Mouse (Mus musculus): ENCODE measurements at regions not wholly inside any gene's neighbourhood (a gene's known extent, or its start where the extent isn't known, plus 50 kb on each side); places are given as distances from the start of the nearest gene placed in this dataset.

GRCm38 (mm10) chr17:52308789-52309188 lies 293.7 kb upstream of the Kcnh8 start:
- TF ChIP-seq POLR2A (IDR thresholded peaks at IDR 0.05; ENCODE audit: borderline replicate concordance, control insufficient read depth, low read depth, low read length) (no peak), CTCF (IDR thresholded peaks at IDR 0.05; ENCODE audit: control insufficient read depth, insufficient read depth, low read length) (no peak)
- H3K4me1 ChIP-seq (ENCODE audit: control insufficient read depth, insufficient read depth, low read length): no peaks in the 10 kb centered on the region
- no peak overlapping the region; the same call in 1 of the 2 replicates for H3K27ac ChIP-seq (ENCODE audit: control insufficient read depth, insufficient read depth, low read depth, low read length, poor library complexity)
- 86% methylated on average over 5 of the region's 5 CpGs for WGBS
- H3K4me3 ChIP-seq (replicated peaks; ENCODE audit: control insufficient read depth, low read depth, low read length): no peak overlapping the region

DNA sequence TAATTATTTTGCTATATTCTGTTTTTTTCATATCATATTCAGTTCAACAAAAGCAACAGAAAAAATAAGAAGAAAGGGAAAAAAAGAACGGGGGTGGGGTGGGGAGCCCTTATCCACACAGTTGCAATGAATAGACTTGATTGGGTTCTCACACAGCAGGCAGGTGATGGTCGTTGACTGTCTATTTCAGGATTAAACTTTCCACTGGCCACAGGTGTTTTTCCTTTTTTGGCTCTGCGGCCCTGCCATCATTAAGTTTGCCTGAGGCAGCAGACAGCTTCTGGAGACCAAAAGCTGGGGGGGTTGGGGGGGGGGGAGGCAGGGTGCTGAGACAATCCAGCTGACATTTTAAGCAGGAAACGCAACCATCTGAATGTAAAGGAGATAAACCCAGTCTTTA lies 298.4 kb upstream of the Kcnh8 start:
- WGBS: 77% methylated on average over 4 of the region's 4 CpGs
- H3K4me3 ChIP-seq (replicated peaks; ENCODE audit: control insufficient read depth, low read depth, low read length): no peak overlapping the region
- no peak overlapping the region for H3K27ac ChIP-seq (ENCODE audit: control insufficient read depth, insufficient read depth, low read depth, low read length, poor library complexity)
- peaks cover 3% of the 10 kb centered on the region; the same call in 1 of the 2 replicates for H3K4me1 ChIP-seq (ENCODE audit: control insufficient read depth, insufficient read depth, low read length)
- no peak for TF ChIP-seq CTCF (IDR thresholded peaks at IDR 0.05; ENCODE audit: control insufficient read depth, insufficient read depth, low read length)
- no peak for TF ChIP-seq POLR2A (IDR thresholded peaks at IDR 0.05; ENCODE audit: borderline replicate concordance, control insufficient read depth, low read depth, low read length)

GRCm38 (mm10) chr17:52303320-52303719 lies 299.2 kb upstream of the Kcnh8 start:
- Histone ChIP-seq H3K4me3 (replicated peaks; ENCODE audit: control insufficient read depth, low read depth, low read length) (no peak overlapping the region), H3K4me1 (ENCODE audit: control insufficient read depth, insufficient read depth, low read length) (peaks cover 3% of the 10 kb centered on the region; the same call in 1 of the 2 replicates), H3K27ac (ENCODE audit: control insufficient read depth, insufficient read depth, low read depth, low read length, poor library complexity) (no peak overlapping the region)
- no peak for TF ChIP-seq POLR2A (IDR thresholded peaks at IDR 0.05; ENCODE audit: borderline replicate concordance, control insufficient read depth, low read depth, low read length)
- TF ChIP-seq CTCF (IDR thresholded peaks at IDR 0.05; ENCODE audit: control insufficient read depth, insufficient read depth, low read length): no peak
- WGBS: 89% methylated on average over 4 of the region's 4 CpGs

DNA sequence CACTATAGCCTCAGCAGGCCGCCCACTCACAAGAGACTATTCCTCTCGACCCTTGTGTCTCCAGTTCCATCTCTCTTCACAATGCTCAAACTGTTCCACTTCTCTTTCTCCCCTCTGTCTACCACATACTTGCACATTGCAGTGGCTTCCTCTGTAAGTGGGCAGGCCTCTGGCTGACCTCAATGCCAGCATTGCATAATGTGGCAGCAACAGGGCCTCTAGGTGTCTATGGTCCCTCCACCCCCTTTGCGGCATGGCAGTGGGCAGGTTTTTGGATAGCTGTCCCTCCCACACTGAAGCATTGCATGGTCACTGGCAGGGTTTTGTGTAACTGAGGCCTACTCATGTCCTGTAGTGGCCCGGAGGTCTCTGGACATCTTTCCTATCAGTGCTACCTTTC lies 302.7 kb upstream of the Kcnh8 start:
- Histone ChIP-seq H3K4me3 (replicated peaks; ENCODE audit: control insufficient read depth, low read depth, low read length) (no peak overlapping the region), H3K4me1 (ENCODE audit: control insufficient read depth, insufficient read depth, low read length) (peaks cover 3% of the 10 kb centered on the region; the same call in 1 of the 2 replicates), H3K27ac (ENCODE audit: control insufficient read depth, insufficient read depth, low read depth, low read length, poor library complexity) (no peak overlapping the region)
- 59% methylated on average over 4 of the region's 4 CpGs for WGBS
- no peak for TF ChIP-seq POLR2A (IDR thresholded peaks at IDR 0.05; ENCODE audit: borderline replicate concordance, control insufficient read depth, low read depth, low read length)
- no peak for TF ChIP-seq CTCF (IDR thresholded peaks at IDR 0.05; ENCODE audit: control insufficient read depth, insufficient read depth, low read length)

GRCm38 (mm10) chr17:52285392-52285791 lies 317.1 kb upstream of the Kcnh8 start:
- TF ChIP-seq POLR2A (IDR thresholded peaks at IDR 0.05; ENCODE audit: borderline replicate concordance, control insufficient read depth, low read depth, low read length): no peak
- TF ChIP-seq CTCF (IDR thresholded peaks at IDR 0.05; ENCODE audit: control insufficient read depth, insufficient read depth, low read length): no peak
- 69% methylated on average over 2 of the region's 2 CpGs for WGBS
- H3K4me1 ChIP-seq (ENCODE audit: control insufficient read depth, insufficient read depth, low read length): no peaks in the 10 kb centered on the region

GRCm38 (mm10) chr17:52282264-52282663 lies 320.2 kb upstream of the Kcnh8 start:
- no peaks in the 10 kb centered on the region for H3K4me1 ChIP-seq (ENCODE audit: control insufficient read depth, insufficient read depth, low read length)
- no peak for TF ChIP-seq POLR2A (IDR thresholded peaks at IDR 0.05; ENCODE audit: borderline replicate concordance, control insufficient read depth, low read depth, low read length)
- no peak for TF ChIP-seq CTCF (IDR thresholded peaks at IDR 0.05; ENCODE audit: control insufficient read depth, insufficient read depth, low read length)
- no peak overlapping the region for H3K27ac ChIP-seq (ENCODE audit: control insufficient read depth, insufficient read depth, low read depth, low read length, poor library complexity)
- no peak overlapping the region for H3K4me3 ChIP-seq (replicated peaks; ENCODE audit: control insufficient read depth, low read depth, low read length)
- 65% methylated on average over 3 of the region's 3 CpGs for WGBS

More at GRCm38 (mm10) chr17:52285392-52285791, 317.1 kb upstream of the Kcnh8 start:
- no peak overlapping the region for H3K27ac ChIP-seq (ENCODE audit: control insufficient read depth, insufficient read depth, low read depth, low read length, poor library complexity)
- H3K4me3 ChIP-seq (replicated peaks; ENCODE audit: control insufficient read depth, low read depth, low read length): no peak overlapping the region

- WGBS: 51% methylated on average over 4 of the region's 4 CpGs
- Histone ChIP-seq H3K27ac (ENCODE audit: control insufficient read depth, insufficient read depth, low read depth, low read length, poor library complexity) (no peak overlapping the region), H3K4me1 (ENCODE audit: control insufficient read depth, insufficient read depth, low read length) (no peaks in the 10 kb centered on the region), H3K4me3 (replicated peaks; ENCODE audit: control insufficient read depth, low read depth, low read length) (no peak overlapping the region)
- TF ChIP-seq CTCF (IDR thresholded peaks at IDR 0.05; ENCODE audit: control insufficient read depth, insufficient read depth, low read length) (no peak), POLR2A (IDR thresholded peaks at IDR 0.05; ENCODE audit: borderline replicate concordance, control insufficient read depth, low read depth, low read length) (no peak)
Observed at GRCm38 (mm10) chr17:52278523-52278922, 324.0 kb upstream of the Kcnh8 start.

GRCm38 (mm10) chr17:52268792-52269191 lies 333.7 kb upstream of the Kcnh8 start:
- Histone ChIP-seq H3K27ac (ENCODE audit: control insufficient read depth, insufficient read depth, low read depth, low read length, poor library complexity) (no peak overlapping the region), H3K4me1 (ENCODE audit: control insufficient read depth, insufficient read depth, low read length) (no peaks in the 10 kb centered on the region), H3K4me3 (replicated peaks; ENCODE audit: control insufficient read depth, low read depth, low read length) (no peak overlapping the region)
- TF ChIP-seq CTCF (IDR thresholded peaks at IDR 0.05; ENCODE audit: control insufficient read depth, insufficient read depth, low read length): no peak
- TF ChIP-seq POLR2A (IDR thresholded peaks at IDR 0.05; ENCODE audit: borderline replicate concordance, control insufficient read depth, low read depth, low read length): no peak
- WGBS: 11% methylated on average over 2 of the region's 2 CpGs

DNA sequence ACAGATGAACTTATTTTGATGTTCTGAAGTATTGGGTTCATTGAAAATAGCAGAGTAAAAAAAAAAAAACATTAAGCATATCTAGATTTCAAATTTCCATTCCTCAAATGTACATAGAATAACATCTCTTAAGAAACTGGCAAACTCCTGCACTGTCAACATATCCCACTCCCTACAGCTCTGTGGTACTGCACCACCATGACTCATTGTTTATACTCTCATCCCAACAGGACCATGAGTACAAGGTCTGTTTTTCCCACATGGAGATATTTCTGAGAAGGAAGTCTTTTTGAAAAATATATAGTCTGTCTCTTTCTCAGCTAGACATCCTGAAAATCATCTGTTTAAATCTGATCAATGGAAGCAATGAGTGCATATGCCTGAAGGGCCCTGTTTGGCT lies 351.2 kb upstream of the Kcnh8 start:
- Histone ChIP-seq H3K4me3 (replicated peaks; ENCODE audit: control insufficient read depth, low read depth, low read length) (no peak overlapping the region), H3K27ac (ENCODE audit: control insufficient read depth, insufficient read depth, low read depth, low read length, poor library complexity) (no peak overlapping the region)
- TF ChIP-seq POLR2A (IDR thresholded peaks at IDR 0.05; ENCODE audit: borderline replicate concordance, control insufficient read depth, low read depth, low read length) (no peak), CTCF (IDR thresholded peaks at IDR 0.05; ENCODE audit: control insufficient read depth, insufficient read depth, low read length) (no peak)

More for the DNA sequence above, 351.2 kb upstream of the Kcnh8 start:
- H3K4me1 ChIP-seq (ENCODE audit: control insufficient read depth, insufficient read depth, low read length): no peaks in the 10 kb centered on the region

All from bone marrow, adult 2 months (tissue).